Mouse (Mus musculus) liver, embryonic 11.5 days (tissue): ENCODE data around the gene Krtap7-1. TPM values are rescaled to one million over a fixed set of nuclear protein-coding genes. Genes with fewer than 3 reads are reported as not detected.

Experiments
- ATAC-seq: fragments of 200-750 bp; cut with Nextera tagmentation; replicated peaks from 2 replicates; pipeline ENCODE4 v1.8.0; 2017; ENCODE audit warnings: moderate number of reproducible peaks, mild to moderate bottlenecking, moderate TSS enrichment, moderate library complexity; ENCODE audit not compliant: low FRiP score
- DNase-seq: peaks from one replicate; pipeline ENCODE4 v3.0.0-alpha.2; 2017; ENCODE audit warnings: low spot score
- H3K27ac ChIP-seq: fragments of 300-500 bp; sonication (generic); 2 replicates; pipeline ENCODE4 v1.5.1; 2014; ENCODE audit warnings: mild to moderate bottlenecking, low read depth, low read length, control low read depth
- H3K27me3 ChIP-seq: fragments of 300-500 bp; sonication (generic); replicated peaks from 2 replicates; pipeline ENCODE4 v1.6.1; 2014; ENCODE audit warnings: low read length, mixed read lengths; ENCODE audit not compliant: control insufficient read depth, insufficient read depth
- H3K36me3 ChIP-seq: fragments of 300-500 bp; sonication (generic); 2 replicates; pipeline ENCODE4 v1.6.1; 2014; ENCODE audit warnings: mild to moderate bottlenecking, low read length, moderate library complexity, mixed read lengths; ENCODE audit not compliant: control insufficient read depth, insufficient read depth
- H3K4me1 ChIP-seq: fragments of 300-500 bp; sonication (generic); replicated peaks from 2 replicates; pipeline ENCODE4 v1.6.1; 2014; ENCODE audit warnings: low read length, mixed read lengths; ENCODE audit not compliant: control insufficient read depth, insufficient read depth
- H3K4me2 ChIP-seq: fragments of 300-500 bp; sonication (generic); 2 replicates; pipeline ENCODE4 v1.6.1; 2014; ENCODE audit warnings: mild to moderate bottlenecking, control low read depth, moderate library complexity
- H3K4me3 ChIP-seq: fragments of 300-500 bp; sonication (generic); 2 replicates; pipeline ENCODE4 v1.5.1; 2014; ENCODE audit warnings: low read depth, low read length, control low read depth
- H3K9ac ChIP-seq: fragments of 300-500 bp; sonication (generic); 2 replicates; pipeline ENCODE4 v1.6.1; 2014; ENCODE audit warnings: low read depth, low read length, control low read depth
- H3K9me3 ChIP-seq: fragments of 300-500 bp; sonication (generic); 2 replicates; pipeline ENCODE4 v1.6.1; 2016; ENCODE audit warnings: low read length, inconsistent platforms, mixed read lengths; ENCODE audit not compliant: control insufficient read depth
- WGBS: fragments of 180-500 bp; shearing (Covaris S2); extraction: QIAGEN DNeasy Blood & Tissue Kit; methylation state at CpG from one replicate; pipeline ENCODE4 v1.1.7; 2014; 5-methylcytosine and 5-hydroxymethylcytosine counted together
- polyA plus RNA-seq: library from polyadenylated mRNA; unstranded; fragments of >200 nt; fragmentation: Nextera tagmentation; extraction: Ambion mirVana; gene quantifications from 2 replicates; pipeline ENCODE4 v1.2.1, GENCODE M21; 2014

Gene Krtap7-1
- not detected in 2 replicates for polyA plus RNA-seq

DNA sequence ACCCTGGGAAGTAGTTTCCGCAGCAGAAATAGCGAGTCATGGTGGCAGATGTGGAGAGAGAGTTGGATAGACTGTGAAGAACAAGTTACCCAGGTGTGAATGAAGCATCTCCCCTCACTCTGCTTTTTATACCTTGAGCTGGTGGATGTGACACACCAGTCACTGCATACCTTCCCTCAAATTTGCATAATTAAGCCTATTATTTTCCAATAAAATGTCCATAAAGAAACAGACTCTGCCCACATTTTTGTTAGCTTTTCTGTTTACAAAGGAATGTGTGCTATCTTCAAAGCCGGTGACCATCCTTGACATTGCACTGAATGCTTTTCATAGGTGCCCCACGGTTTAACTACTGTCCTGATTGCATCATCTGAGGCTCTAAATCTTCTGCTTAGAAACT is at the start of gene Krtap7-1:
Gene Krtap7-1, minus strand, starts transcription at position 101 of the 400 bp plus-strand sequence.
- H3K9me3 ChIP-seq: no peaks in the 10 kb centered on the region
- WGBS: 67% methylated on average over 4 of the region's 4 CpGs
- no peaks in the 10 kb centered on the region for H3K36me3 ChIP-seq
- DNase-seq: no peak
- no peak within 1 kb of the TSS for H3K4me3 ChIP-seq
- H3K4me1 ChIP-seq: no peaks in the 10 kb centered on the region
- no peak for ATAC-seq
- no peak within 1 kb of the TSS for H3K9ac ChIP-seq
- no peak within 1 kb of the TSS for H3K27ac ChIP-seq
- H3K4me2 ChIP-seq: no peak within 1 kb of the TSS
- H3K27me3 ChIP-seq: no peaks in the 10 kb centered on the region

DNA sequence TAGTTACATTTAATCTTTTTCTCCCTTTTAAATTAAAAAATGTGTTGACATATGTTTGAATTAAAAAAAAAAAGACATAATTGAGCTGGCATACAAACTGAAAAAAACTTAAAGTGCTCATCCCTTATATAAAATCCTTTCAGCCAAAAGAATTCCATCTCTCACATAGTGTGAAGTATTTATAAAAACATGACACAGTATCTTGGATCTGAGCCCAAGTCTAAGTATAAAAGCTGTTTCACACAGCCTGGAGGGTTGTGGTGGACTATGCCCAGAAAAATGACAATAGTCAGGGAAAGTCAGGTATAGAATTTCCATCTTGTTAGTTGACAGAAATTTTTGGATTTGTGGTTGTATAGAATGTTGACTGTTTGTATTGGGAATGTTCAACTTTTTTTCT is 42.2 kb upstream of the Krtap7-1 start:
- ATAC-seq (no peak), DNase-seq (no peak)
- H3K4me3 ChIP-seq: no peak overlapping the region
- H3K4me1 ChIP-seq: no peaks in the 10 kb centered on the region
- no peak overlapping the region for H3K27ac ChIP-seq
- no peak overlapping the region for H3K4me2 ChIP-seq
- H3K36me3 ChIP-seq: no peaks in the 10 kb centered on the region
- H3K27me3 ChIP-seq: no peaks in the 10 kb centered on the region
- H3K9ac ChIP-seq: no peak overlapping the region
- H3K9me3 ChIP-seq: no peaks in the 10 kb centered on the region

DNA sequence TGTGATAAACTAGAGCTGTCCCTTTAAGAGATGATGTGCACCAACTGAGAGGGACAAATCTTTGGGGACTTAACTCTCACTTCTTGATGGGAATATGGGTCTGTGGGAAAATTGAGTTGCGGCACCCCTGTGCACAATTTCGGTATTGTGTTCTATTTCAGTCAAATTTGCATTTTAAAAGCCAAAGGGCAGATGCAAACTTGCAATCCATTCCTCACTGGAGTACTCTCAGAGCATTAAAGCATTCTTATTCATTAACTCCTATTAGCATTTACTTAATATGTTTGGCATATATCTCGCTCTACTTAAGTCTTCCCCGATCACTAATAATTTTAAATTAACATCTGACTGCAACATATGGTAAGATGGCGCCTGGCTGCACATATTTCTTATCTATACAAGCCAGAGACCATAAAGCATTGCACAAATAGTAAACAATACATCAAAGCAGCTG is 29.9 kb upstream of the Krtap7-1 start:
- H3K27me3 ChIP-seq: no peaks in the 10 kb centered on the region
- WGBS: 84% methylated on average over 5 of the region's 5 CpGs
- H3K9me3 ChIP-seq: no peaks in the 10 kb centered on the region
- H3K4me1 ChIP-seq: no peaks in the 10 kb centered on the region
- no peak overlapping the region for H3K9ac ChIP-seq
- H3K36me3 ChIP-seq: no peaks in the 10 kb centered on the region
- H3K4me2 ChIP-seq: no peak overlapping the region
- ATAC-seq: no peak
- no peak overlapping the region for H3K4me3 ChIP-seq
- H3K27ac ChIP-seq: no peak overlapping the region
- DNase-seq: no peak

DNA sequence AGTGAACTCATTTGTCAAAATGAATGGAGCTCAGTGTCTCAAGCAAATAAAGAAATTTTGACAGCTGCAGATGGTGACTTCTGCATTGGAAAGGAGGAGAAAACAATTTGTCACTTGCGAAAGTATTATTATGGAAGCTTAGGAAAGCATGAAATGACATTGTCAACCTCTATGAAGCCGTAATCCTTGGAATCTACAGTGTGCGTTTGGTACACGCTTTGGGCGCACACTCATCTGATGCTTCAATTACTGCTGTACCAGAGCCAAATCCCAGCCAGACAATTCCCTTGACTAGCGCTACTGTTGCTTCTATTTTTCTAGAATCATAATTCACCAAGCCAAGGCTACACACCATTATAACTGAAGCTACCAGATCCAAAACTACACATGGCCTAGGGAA is 29.2 kb upstream of the Krtap7-1 start:
- 91% methylated on average over 6 of the region's 6 CpGs for WGBS
- no peak overlapping the region for H3K4me3 ChIP-seq
- H3K4me2 ChIP-seq: no peak overlapping the region
- no peaks in the 10 kb centered on the region for H3K4me1 ChIP-seq
- no peaks in the 10 kb centered on the region for H3K36me3 ChIP-seq
- ATAC-seq (no peak), DNase-seq (no peak)
- no peak overlapping the region for H3K27ac ChIP-seq
- no peaks in the 10 kb centered on the region for H3K9me3 ChIP-seq
- no peak overlapping the region for H3K9ac ChIP-seq
- no peaks in the 10 kb centered on the region for H3K27me3 ChIP-seq

DNA sequence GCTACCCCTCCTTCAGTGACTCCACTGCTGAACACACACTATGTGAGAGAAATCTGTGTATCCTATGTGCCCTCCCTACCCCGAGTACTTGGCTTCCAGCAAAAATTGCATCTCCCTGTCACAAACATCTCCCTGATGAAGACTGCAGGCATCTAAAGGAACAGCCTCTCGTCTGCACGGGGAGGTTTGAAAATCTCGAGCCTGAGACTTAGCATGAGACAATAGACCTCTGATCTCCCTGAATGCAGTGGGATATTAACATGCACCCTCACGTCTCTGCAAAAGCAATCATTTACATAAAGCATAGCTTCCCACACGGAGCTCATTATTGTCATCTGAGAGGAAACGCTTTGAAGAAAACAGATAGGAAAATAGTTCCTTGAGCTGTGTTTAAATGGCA is 22.4 kb upstream of the Krtap7-1 start:
- DNase-seq (no peak), ATAC-seq (no peak)
- Histone ChIP-seq H3K9me3 (no peaks in the 10 kb centered on the region), H3K4me1 (no peaks in the 10 kb centered on the region), H3K36me3 (no peaks in the 10 kb centered on the region), H3K27me3 (no peaks in the 10 kb centered on the region), H3K27ac (no peak overlapping the region), H3K9ac (no peak overlapping the region), H3K4me3 (no peak overlapping the region), H3K4me2 (no peak overlapping the region)
- 58% methylated on average over 7 of the region's 7 CpGs for WGBS

DNA sequence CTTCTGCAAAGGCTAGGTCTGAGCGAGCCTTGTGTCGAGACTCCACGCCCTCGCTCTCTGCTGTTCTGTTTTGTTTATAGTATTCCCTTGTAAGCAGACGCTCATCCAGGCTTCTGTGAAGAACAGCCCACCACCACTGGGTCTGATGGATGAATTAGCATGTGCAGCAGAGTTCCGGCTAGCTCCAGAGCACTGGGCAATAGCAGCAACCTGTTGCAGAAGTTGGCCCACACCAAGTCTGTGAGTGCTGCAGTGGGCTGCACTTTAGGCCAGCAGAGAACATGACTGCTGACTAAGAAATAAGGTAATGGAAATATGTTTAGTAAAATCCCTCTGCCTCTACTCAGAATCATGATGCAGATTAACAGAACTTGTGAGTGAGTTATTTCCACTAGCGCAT is 21.7 kb upstream of the Krtap7-1 start:
- no peak overlapping the region for H3K4me2 ChIP-seq
- H3K9ac ChIP-seq: no peak overlapping the region
- DNase-seq: no peak
- no peak for ATAC-seq
- no peak overlapping the region for H3K4me3 ChIP-seq
- no peaks in the 10 kb centered on the region for H3K4me1 ChIP-seq
- no peak overlapping the region for H3K27ac ChIP-seq
- no peaks in the 10 kb centered on the region for H3K36me3 ChIP-seq
- no peaks in the 10 kb centered on the region for H3K9me3 ChIP-seq
- no peaks in the 10 kb centered on the region for H3K27me3 ChIP-seq
- WGBS: 64% methylated on average over 7 of the region's 7 CpGs

DNA sequence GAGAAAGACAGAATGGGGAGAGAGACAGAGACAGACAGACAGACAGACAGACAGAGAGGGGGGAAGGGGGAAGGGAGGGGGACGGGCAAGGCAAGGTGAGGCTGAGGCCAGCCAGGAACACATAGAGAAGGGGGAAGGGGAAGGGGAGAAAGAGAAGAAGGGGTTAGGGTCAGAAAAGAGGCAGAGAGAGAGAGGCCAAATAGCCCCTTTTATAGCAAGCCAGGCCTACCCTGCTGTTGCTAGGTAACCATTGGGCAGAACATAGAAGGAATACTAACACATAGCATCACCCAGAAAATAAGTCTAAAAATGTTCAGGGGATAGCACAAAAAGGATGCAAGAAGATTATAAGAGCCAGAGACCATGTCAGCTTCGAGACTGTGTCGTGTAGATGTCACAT is 20.3 kb upstream of the Krtap7-1 start:
- Histone ChIP-seq H3K4me3 (no peak overlapping the region), H3K9ac (no peak overlapping the region), H3K27me3 (no peaks in the 10 kb centered on the region), H3K9me3 (no peaks in the 10 kb centered on the region), H3K4me2 (no peak overlapping the region), H3K36me3 (no peaks in the 10 kb centered on the region), H3K4me1 (no peaks in the 10 kb centered on the region), H3K27ac (no peak overlapping the region)
- ATAC-seq (no peak), DNase-seq (no peak)
- WGBS: 83% methylated on average over 3 of the region's 3 CpGs

DNA sequence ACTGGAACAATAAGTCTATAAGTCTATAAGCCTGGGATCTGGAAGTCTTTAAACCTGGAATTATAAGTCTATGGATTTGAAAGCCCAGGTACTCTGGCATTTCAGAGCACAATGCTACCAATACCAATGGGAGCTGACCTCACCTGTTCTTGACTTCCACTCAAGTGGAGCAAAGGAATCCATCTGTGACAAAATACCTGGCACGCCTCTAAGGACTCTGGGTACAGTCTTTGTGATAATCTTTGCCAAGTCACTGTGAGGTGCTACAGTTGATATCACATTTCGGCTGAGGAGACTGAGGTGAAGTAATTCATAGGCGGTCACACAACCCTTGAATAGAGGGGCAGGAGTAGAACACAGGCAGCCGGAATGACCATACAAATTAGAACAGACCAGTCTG is 12.9 kb upstream of the Krtap7-1 start:
- Histone ChIP-seq H3K4me1 (no peaks in the 10 kb centered on the region), H3K4me3 (no peak overlapping the region), H3K9me3 (no peaks in the 10 kb centered on the region), H3K36me3 (no peaks in the 10 kb centered on the region), H3K27me3 (no peaks in the 10 kb centered on the region), H3K27ac (no peak overlapping the region), H3K4me2 (no peak overlapping the region), H3K9ac (no peak overlapping the region)
- no peak for DNase-seq
- ATAC-seq: no peak
- 88% methylated on average over 4 of the region's 4 CpGs for whole genome bisulfite sequencing

DNA sequence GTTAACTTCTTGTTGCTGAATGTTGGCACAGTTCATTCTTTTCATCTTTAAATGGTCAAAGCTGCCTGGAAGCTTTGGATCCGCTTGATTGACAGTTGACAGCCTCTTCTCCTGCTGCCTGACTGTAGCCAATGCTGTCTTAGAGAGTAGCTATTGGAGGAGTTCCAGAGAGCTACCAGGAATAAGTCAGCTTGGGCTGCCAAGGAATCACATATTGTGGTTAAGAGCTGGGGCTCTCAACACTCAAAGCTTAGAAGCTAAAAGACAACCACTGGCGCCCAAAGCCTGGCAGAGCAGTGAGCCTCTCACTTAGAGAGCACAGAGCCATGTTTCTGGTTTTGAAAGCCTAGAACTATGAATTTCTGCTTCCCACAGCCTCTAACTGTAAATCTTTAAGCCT is 12.4 kb upstream of the Krtap7-1 start:
- no peak overlapping the region for H3K4me3 ChIP-seq
- H3K9ac ChIP-seq: no peak overlapping the region
- H3K27me3 ChIP-seq: no peaks in the 10 kb centered on the region
- H3K36me3 ChIP-seq: no peaks in the 10 kb centered on the region
- DNase-seq (no peak), ATAC-seq (no peak)
- no peak overlapping the region for H3K27ac ChIP-seq
- no peak overlapping the region for H3K4me2 ChIP-seq
- no peaks in the 10 kb centered on the region for H3K9me3 ChIP-seq
- H3K4me1 ChIP-seq: no peaks in the 10 kb centered on the region
- WGBS: 83% methylated on average over 2 of the region's 2 CpGs
